Mouse (Mus musculus): Measurements from ENCODE around the gene Tctn3.

Gene Tctn3

DNA sequence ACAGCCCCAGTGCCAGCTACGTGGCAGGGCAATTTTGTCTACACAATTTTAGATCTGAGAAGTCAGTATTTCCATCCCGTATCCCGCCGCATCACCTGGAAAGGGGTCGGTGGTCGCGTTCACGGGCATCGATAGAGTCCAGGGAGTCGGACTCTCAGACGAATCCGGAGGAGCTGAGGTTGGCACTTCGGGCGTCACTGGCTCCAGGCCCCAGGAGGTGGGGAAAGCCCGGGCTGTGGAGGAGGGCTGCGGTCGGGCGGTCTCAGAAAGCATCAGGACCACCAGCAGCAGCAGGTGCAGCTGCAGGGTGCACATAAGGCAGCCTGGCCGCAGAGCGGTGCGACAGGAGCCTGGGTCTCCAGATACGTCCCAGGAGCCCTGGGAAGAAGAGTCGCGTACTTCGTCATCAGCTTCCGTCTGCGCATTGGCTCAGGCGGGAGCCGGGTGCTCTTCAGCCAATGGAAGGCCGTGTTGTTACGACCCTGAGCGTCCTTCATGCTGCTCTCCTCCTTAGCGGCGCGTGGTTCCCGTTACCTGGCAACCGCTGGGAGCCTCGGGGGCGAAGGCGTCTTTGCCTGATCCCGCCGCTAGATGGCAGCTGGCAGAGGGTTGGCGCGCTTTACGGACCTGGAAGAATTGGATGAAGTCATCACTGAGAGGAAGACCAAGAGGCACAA lies at the start of gene Tctn3, which contains the start of gene Entpd1:
TSS of gene Tctn3 (minus strand) at position 404 of the 677 bp plus-strand sequence.
TSS of gene Entpd1 (plus strand) at position 537 of the 677 bp plus-strand sequence.
- peak; percentile 95 for DNase-seq (ENCODE audit: low spot score)

DNA sequence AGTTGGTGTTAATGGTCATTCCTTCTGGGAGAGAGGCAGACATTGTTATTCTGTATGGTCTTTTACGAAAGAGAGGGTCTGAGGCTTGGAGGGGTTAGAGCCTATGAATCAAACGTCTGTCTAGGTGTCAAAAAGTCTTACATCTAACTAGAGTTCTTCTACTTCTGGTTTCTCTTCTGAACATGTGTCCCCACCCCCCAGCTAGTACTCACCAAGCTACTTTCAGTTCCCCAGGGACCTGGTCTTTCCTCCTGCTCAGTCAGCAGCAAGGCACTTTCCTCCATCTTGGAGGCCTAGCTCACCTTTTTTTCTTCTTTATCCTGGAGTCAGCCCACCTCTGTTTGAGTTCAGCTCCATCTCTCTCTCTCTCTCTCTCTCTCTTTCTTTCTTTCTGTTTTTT lies 49.1 kb upstream of the Tctn3 start:
- DNase-seq (ENCODE audit: low spot score) = no peak

DNA sequence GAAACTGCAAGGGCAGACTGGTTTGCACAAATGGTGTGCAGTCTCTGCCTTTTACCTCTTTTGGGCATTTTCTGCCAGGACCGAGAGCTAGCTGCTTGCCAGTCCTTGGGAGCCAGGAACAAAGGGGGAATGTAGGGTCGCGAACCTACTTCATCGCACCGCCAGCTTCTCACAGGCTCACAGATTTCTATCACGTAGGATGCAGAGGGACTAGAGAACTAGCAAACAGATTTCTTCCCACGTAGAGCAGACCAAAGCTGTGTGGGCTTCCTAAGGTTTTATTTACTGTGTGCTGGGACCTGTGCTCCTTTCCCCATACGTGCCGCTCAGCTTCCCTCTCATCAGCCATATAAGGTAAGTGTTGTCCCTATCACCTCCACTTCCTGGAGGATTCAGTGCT lies 48.5 kb upstream of the Tctn3 start:
- DNase-seq (ENCODE audit: low spot score) = no peak

DNA sequence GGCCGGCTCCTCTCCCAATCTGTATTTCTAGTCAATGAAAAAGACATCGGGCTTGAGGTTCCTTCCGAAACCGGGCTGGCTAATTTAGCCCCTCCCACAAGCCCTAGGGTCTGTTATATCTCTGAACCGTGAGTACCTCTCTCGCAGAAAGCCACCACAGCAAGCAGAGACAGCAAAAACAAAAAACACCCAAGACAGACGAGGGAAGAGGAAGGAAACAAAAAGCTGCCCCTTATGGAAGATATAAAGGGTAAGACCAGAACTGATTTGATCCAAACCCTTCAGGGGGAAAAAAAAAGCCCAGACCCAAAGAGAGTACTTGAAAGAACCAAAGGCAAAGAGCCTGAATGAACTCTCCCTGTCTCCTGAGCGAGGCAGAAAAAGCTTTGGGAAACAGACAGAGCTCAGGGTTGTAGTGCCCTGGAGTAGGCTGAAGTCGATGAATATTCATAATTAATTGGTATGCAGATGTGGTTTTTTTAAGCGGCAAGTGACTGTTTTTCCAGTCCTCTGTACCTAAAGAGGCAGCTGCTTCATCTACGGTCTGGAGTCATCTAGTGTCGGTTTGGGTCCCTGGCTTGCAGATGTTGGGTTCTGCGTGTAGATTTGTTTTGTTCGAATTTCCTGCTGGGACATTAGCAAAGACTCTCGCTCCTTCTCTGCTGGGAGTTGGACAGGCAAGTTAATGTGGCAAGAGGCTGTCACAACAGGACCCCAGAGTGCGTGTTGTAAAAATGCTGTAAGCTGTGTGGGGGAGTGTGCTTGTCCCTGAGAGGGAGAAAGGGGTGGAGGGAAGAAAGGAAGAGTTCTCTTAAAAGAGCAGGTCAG lies 47.8 kb upstream of the Tctn3 start:
- no peak for DNase-seq (ENCODE audit: low spot score)

DNA sequence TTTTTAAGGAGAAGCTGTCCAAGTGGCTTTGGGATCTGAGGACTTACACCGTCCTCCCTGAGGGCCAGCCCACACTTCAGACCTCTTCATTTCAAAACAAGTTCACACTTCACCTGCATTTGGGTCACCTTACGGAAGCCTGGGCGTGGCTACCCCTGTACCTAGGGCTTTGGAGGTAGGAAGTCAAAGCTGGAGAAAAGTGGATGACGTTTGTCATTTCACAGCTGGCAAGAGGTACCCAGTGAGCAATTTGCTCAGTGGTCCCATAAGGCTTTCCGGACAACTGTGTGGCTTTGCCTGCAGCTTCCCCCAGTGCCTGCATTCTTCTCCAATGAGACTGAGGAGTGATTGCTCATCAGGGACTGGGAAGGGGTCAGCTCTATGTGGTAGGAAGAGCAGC lies 46.9 kb upstream of the Tctn3 start:
- DNase-seq (ENCODE audit: low spot score) = no peak

DNA sequence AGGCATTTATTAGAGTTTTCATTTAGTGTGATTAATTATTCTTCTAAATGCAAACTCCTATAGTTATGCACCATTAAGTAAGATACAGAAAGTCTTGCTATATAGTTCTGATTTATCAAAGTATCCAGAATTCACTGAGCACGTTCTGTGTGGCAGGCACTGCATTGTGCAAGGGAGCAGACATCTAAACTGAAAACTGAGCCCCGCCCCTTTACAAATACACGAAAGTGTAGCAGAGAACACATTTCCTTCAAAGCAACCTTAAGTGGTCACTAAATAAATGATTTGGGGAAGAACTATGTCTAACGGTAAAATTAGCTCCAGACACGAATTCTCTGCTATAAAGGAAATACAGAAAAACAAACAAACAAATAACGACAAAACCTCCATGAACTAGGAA lies 46.2 kb upstream of the Tctn3 start:
- no peak for DNase-seq (ENCODE audit: low spot score)

DNA sequence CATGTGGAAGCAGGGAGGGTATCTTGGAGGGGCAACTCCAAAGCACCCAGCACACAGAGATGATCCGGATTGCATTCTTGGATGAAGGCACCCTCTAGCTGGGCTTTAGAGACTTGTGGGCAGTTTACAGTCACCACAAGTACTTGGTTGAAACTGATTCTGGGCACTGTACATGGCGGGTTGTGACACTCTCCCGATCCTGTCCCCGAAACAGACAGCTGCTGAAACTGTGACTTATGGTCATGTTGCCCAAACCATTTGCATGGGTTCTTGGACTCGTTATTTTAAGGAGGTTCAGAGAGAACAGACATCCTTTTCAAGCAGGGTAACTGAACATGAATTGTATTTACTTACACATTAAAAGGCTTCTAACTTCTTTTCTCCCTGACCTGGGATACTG lies 44.2 kb upstream of the Tctn3 start:
- no peak for DNase-seq (ENCODE audit: low spot score)

DNA sequence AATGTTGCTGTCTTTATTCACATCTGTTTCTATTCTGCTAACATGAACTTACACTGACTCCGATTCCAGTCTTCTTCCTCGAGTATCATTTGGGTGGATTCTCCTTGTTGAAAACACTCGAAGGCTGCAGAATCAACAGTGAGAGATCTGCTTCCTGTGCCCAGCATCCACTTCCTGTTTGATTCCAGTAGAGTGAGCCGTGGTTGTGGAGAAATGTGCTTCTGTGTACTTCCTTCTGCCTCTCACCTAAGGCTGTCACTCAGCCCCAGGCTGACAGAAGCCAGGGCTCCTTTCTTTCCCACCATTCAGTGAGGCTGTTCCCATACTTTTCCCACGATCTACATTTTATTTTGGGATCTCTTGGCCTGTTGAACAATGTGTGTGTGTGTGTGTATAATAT lies 38.1 kb upstream of the Tctn3 start:
- DNase-seq (ENCODE audit: low spot score) = no peak

DNA sequence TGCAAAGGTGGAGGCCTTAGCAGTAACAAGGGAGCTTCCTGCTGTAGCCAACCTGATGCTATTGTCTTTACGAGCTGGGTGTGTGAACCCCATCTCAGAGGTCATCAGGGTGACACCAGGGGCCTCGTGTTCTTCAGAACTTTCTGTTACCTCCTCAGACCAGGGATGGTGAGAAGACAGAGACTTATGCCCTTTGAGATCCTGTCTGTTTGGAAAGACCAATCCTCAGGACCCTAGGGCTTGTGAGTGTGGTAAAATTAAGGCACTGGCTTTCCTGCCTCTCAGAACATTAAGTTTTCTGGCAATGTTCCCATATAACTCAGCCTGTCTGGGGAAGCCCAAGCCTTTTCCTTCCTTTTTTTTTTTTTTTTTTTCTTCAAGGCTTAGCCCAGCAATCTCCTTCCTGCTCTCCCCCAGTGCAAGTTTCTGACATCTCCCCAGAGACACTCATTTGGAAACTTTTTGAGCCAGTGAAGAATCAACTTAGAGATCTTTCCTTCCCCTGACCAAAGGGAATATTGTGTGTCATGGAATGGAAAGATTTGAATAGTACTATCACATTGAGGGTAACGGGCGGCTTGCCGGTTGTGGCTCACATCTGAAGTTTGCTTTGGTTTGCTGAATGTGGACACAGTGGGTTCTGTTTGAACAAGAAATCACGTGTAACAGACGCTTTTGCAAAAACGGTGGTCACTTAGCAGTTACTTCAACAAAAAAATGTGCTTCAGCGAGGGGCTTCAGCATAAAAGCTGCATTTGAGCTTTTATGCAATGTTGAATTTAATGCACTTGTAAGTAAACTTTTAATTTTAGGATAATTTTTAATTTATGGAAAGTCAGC lies 35.5 kb upstream of the Tctn3 start:
- no peak for DNase-seq (ENCODE audit: low spot score)

DNA sequence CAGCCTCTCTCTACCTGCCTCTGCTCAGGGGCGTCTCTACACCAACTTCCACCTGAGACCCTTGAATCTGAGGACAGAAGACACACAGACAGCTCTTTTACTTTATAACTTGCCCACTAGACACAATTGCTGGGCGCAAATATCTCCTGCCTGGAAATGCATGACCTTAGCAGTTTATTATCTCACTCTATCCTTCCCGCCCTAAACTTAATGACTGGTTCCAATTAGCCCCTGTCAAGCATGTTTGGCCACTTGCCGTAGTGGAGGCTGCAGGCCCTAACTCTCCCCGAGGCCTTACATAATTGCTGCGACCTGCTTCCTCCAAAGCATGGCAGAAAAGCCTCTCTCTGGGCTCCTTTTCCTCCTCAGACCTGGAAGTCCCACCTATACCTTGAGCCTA lies 34.3 kb upstream of the Tctn3 start:
- no peak for DNase-seq (ENCODE audit: low spot score)

DNA sequence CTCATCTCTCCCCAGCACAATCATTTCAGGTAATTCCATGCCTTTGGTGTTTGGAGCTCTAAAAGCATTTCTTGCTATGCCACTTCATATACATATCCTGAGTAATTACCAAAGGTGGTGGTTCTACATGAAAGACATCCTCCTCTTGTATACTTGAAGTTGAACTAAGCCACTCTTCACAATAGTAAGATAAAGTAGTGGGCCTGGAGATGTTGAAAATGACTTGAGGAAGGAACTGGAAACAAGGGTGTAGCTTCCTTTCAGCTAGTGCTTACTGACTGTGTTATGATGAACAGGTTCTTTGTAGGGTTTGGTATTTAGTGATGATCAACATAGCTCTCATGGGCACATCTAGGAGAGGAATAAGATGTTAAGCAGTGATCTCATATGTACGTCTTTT lies 31.8 kb upstream of the Tctn3 start:
- no peak for DNase-seq (ENCODE audit: low spot score)

DNA sequence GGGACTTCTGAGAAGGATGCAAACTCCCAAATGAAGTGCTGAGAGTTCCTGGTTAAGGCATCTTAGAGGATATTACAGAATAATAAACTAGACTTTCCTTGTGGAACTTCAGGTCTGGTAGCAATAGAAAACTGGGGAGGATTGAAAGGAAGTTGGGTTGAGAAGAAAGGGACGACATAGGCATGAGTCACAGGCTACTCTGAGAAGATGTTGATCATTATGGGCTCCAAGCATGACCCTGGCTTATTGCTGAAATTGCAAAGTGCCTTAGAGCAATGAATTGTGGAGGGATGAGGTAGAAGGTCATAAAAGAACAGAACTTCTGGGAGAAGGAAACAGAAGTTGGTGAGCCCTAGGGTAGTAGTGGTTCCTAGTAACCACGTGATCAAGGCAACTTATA lies 28.8 kb upstream of the Tctn3 start:
- DNase-seq (ENCODE audit: low spot score) = no peak

DNA sequence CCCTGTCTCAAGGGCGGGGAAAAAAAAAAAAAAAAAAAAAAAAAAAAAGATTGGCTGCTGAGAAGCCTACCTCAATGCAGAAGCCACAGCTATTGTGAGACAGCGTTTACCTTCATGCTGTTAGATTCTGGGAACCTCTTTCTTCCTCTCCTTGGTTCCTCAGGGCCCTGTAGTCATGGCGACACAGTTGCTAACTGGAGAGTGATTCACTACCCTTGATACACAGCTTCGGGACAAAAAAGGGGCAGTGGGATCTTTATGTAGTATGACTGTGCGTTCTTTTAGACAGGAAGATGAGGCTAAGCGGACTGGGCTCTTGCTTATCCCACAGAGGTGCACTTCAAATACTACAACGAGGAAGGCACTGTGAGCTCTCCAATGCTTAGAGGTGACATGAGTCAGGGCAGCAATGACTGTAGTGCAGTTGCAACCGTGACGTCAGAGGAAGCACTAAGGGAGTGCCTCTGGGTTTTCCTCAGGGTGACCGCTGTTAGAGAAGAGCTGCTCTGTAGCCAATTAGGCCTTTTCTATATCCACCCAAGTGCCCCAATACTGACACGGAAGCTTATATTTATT lies 27.8 kb upstream of the Tctn3 start:
- no peak for DNase-seq (ENCODE audit: low spot score)

DNA sequence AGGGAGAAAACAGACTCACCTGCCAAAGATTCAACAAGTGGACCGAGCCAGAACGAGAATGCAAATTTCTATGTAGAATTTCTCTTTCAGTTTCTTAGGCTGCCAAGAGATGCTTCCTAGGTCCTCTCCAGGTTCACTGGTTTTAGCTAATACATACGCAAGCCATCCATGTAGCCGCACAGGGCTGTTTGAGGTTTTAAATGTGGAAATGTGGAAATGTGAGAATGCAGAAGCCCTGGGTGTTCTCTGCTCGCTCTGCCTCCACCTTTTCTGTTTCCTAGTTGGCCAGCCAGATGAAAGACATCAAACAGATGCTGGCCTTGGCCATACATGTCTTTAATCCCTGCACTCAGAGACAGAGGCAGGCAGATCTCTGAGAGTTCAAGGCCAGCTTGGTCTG lies 26.5 kb upstream of the Tctn3 start:
- no peak for DNase-seq (ENCODE audit: low spot score)

DNA sequence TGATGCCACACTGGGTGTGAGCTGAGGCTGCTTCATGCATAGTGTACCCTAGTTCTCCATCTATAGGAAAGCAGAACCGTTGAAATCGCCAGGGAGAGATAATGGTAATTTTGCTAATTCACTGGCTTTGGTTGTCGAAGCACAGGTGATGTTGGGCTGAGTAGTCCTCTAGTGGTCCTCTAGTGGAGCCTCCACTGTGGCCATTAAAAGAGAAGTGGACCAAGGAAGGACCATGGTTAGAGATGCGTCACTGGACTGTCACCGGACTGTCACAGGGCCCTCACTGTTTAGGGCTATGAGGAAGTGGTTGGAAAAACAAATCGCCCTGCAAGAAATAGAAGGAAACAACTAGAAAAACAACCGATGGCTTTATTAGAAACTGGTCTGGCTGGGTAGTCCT lies 25.6 kb upstream of the Tctn3 start:
- no peak for DNase-seq (ENCODE audit: low spot score)

DNA sequence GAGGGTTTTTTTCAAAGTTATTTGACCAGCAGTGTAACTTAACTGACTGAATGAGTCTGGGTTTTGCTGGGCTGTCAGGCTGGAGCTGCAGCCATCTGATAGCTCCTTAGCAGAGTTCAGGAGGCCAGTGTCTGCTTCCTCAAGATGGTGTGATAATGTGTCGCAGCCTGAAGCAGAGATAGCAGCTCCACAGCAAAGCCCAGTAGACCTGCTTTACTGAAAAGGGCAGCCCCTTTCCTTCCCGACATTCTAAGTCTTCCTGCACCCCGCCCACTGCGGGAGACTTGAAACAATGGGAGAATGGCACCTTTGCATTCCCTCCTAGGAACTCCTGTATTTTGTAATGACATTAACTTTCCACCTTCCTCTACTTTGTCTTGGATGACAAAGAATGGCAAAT lies 25.1 kb upstream of the Tctn3 start:
- no peak for DNase-seq (ENCODE audit: low spot score)

DNA sequence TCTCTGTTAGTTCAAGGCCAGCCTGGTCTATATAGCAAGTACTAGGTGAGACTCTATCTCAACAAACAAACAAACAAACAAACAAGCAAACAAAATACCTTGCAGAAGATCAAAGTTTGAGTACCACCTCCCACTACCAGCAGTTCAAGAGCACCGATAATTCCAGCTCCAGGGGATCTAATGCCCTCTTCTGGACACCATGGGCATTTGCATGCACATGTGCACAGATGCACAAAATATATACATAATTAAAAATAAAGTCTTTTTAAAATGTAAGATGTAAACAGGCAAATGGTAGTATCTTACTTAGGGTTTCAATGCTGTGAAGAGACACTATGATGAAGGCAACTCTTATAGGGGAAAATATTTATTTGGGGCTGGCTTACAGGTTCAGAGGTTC lies 21.1 kb upstream of the Tctn3 start:
- no peak for DNase-seq (ENCODE audit: low spot score)

DNA sequence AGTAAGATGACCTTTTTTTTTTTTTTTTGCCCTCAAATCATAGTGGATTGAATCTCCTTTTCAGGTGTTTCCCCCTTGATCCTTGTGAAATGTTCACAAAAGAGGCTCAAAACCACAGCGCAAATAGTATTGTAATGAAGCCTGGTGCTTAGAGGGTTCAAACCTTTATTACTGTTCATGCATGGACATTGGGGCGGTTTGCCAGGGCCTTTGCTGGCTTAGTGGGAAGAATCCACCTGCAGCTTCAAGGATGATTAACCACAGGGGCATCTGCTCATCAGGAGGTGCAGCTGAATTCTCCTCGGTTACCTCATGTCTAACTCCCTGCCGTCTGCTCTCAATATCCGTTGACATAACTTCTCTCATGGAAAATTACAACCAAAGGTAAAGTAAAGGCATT lies 20.6 kb upstream of the Tctn3 start:
- no peak for DNase-seq (ENCODE audit: low spot score)

DNA sequence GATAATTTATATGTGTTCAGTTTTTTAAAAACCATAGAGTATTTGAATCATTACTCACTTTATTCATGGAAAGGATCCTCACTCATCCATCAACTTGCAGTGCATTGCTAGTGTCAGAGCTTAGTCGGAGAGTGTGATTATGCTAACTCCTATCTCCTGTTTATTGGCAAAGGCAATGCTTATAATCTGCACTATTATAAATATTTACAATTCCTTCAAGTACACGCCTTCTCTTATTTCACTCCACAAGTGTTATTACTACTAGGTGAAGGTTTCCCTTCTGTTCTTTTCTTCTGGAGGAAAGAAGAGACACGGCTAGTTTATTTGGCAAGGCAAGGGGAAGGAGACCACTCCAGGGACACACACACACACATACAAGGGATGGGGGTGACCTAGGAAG lies 20.2 kb upstream of the Tctn3 start:
- DNase-seq (ENCODE audit: low spot score) = no peak

DNA sequence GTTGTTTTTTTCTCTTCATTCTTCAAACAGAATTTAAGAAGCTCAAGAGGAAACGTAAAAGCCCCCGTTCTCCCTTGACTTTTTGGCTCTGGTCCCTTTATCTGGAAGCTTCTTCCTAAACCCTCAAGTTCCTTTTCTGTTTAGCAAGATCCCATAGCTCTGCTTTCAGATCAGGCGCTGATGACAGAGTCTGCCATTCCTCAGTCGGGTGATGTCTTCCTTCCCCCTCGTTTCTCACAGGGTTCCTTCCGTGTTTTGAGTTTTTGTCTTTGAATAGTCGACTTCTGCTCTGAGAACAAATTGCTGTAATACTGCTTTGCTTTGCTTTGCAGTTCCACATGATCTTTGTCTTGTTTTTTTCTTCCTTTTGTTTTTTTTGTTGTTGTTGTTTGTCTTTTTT lies 18.6 kb upstream of the Tctn3 start:
- DNase-seq (ENCODE audit: low spot score) = no peak

DNA sequence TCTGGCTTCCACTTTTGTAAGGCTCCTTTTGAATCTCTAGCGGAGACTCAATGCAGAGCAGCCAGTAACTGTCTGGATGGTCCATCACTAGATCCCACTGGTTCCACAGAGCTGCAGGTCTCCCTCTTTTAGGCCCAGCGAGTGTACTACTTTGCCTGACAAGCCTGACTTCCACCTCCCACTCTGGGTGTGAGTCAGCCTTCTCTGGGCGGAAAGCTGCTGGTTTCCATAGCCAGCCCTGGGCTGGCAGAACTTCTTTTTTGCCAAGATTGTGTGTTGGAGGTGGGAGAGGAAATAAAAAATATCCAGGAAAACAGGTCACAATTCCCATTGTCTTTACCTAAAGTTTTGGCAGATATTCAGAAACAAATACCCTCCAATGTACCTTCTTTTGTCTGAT lies 18.1 kb upstream of the Tctn3 start:
- no peak for DNase-seq (ENCODE audit: low spot score)

DNA sequence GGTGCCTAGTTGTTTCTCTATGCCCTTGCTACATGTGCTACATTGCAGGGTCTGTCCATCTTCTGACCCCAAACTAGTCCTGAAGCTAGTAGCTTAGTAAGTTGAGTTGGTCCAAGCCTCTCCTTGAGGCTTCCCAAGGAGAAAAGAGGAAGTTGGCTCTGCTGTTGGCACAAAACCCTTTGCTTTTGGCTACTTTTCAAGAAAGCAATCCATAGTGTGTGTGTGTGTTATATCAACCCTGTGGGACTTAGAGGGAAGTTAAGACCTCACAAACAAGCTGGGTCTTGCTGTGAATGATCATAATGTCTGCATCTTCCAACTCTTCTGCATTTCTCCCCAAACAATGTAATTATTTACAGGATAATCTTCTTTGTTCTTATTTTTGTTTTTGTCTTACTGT lies 16.9 kb upstream of the Tctn3 start:
- DNase-seq (ENCODE audit: low spot score) = no peak

DNA sequence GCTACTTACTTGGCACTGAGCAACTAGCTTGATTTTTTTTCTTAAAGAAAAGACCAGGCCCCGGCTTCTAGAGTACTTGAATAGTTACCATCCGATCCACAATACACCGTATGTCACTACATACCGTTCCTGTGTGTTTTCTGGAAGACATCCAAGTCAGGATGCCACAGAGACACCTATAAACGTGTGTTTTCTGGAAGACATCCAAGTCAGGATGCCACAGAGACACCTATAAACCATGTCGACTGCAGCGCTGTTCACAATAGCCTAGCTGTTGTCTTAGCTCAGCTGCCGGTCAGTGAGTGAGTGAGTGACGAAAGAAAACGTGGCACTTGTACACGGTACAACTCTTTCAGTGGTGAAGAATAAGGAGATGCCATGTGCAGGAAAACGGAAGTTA lies 13.9 kb upstream of the Tctn3 start:
- DNase-seq (ENCODE audit: low spot score) = no peak

Data from ovary, postnatal 14 days (tissue).